Mouse (Mus musculus) stomach, embryonic 14.5 days (tissue): Measurements from ENCODE around the gene Slc22a23. TPM values are rescaled to one million over a fixed set of nuclear protein-coding genes. Genes with fewer than 3 reads are reported as not detected.

Experiments used
- ATAC-seq: fragments of 200-750 bp; cut with Nextera tagmentation; 2 replicates; pipeline ENCODE4 v1.8.0; 2017; ENCODE audit warnings: low read depth, moderate TSS enrichment; ENCODE audit not compliant: insufficient number of reproducible peaks, insufficient read depth, low FRiP score
- H3K27ac ChIP-seq: fragments of 300-500 bp; sonication (generic); 2 replicates; pipeline ENCODE4 v1.5.1; 2014; ENCODE audit warnings: mild to moderate bottlenecking, low read length, moderate library complexity, mixed read lengths
- H3K27me3 ChIP-seq: fragments of 300-500 bp; sonication (generic); 2 replicates; pipeline ENCODE4 v1.6.1; 2014; ENCODE audit warnings: low read length, control low read depth, mixed read lengths; ENCODE audit not compliant: control insufficient read depth, insufficient read depth
- H3K36me3 ChIP-seq: fragments of 300-500 bp; sonication (generic); 2 replicates; pipeline ENCODE4 v1.6.1; 2014; ENCODE audit warnings: mild to moderate bottlenecking, control low read depth, low read length, moderate library complexity, mixed read lengths; ENCODE audit not compliant: control insufficient read depth, insufficient read depth
- H3K4me1 ChIP-seq: fragments of 300-500 bp; sonication (generic); 2 replicates; pipeline ENCODE4 v1.6.1; 2014; ENCODE audit warnings: low read length, control low read depth, mixed read lengths; ENCODE audit not compliant: control insufficient read depth, insufficient read depth
- H3K4me2 ChIP-seq: fragments of 300-500 bp; sonication (generic); replicated peaks from 2 replicates; pipeline ENCODE4 v1.6.1; 2014; ENCODE audit warnings: low read depth, low read length, control low read depth
- H3K4me3 ChIP-seq: fragments of 300-500 bp; sonication (generic); 2 replicates; pipeline ENCODE4 v1.5.1; 2014; ENCODE audit warnings: low read depth, low read length, control low read depth
- H3K9ac ChIP-seq: fragments of 300-500 bp; sonication (generic); replicated peaks from 2 replicates; pipeline ENCODE4 v1.6.1; 2014; ENCODE audit warnings: low read depth, mild to moderate bottlenecking, control low read depth, low read length, moderate library complexity, mixed read lengths
- H3K9me3 ChIP-seq: fragments of 300-500 bp; sonication (generic); 2 replicates; pipeline ENCODE4 v1.6.1; 2016; ENCODE audit warnings: low read depth, low read length, control low read depth; ENCODE audit not compliant: control insufficient read depth
- WGBS: fragments of 180-500 bp; shearing (Covaris S2); extraction: QIAGEN DNeasy Blood & Tissue Kit; methylation state at CpG from one replicate; pipeline ENCODE4 v1.1.7; 2014; 5-methylcytosine and 5-hydroxymethylcytosine counted together
- polyA plus RNA-seq: library from polyadenylated mRNA; unstranded; fragments of >200 nt; fragmentation: Nextera tagmentation; extraction: Ambion mirVana; gene quantifications from 2 replicates; pipeline ENCODE4 v1.2.1, GENCODE M21; 2014

Slc22a23 gene
- polyA plus RNA-seq, 1 experiment from 2014 or later = 4.9 TPM

DNA sequence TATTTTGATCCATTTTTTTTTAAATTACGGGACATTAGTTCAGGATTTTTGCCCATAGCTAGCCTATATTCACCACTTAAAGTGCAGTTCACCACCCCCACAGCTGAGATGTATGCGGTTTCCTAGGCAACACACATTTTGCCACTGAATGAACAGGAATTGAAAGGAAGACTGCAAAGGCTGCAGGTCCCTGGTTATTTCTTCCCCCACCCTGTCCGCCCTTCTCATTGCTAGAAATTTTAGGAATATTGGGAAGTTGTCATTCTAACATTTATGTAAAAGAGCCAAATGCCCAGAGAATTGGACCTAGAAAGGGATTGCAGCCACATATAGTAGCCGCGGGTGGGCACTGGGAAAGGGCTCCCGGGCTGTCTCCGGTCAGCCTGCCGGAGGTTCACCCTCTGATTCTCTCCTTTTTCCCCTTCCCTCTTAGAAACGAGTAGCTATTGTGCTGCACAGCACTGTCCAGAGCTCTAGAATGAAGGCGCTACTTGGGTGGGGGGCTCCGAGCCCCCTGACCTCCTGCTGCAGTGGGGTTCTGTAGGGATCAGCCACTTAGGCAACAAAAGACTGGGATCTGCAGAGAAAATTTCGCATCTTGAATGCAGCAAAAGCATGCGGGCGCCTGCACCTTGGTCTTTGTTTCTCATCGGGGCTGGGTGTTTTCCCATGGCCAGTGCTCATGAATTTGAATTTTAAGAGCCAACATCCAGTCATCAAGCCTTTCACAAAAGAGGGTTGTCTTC, 211.5 kb downstream of the Slc22a23 start:
- H3K27me3 ChIP-seq = no peaks in the 10 kb centered on the region
- no peak overlapping the region; the same call in 1 of the 2 replicates for H3K4me3 ChIP-seq
- H3K9ac ChIP-seq = no peak overlapping the region
- WGBS = 21% methylated on average over 15 of the region's 15 CpGs
- H3K36me3 ChIP-seq = no peaks in the 10 kb centered on the region
- no peak for ATAC-seq
- H3K4me2 ChIP-seq = peak overlapping the region; percentile 18
- no peaks in the 10 kb centered on the region for H3K9me3 ChIP-seq
- peaks cover 8% of the 10 kb centered on the region for H3K4me1 ChIP-seq
- no peak overlapping the region for H3K27ac ChIP-seq

DNA sequence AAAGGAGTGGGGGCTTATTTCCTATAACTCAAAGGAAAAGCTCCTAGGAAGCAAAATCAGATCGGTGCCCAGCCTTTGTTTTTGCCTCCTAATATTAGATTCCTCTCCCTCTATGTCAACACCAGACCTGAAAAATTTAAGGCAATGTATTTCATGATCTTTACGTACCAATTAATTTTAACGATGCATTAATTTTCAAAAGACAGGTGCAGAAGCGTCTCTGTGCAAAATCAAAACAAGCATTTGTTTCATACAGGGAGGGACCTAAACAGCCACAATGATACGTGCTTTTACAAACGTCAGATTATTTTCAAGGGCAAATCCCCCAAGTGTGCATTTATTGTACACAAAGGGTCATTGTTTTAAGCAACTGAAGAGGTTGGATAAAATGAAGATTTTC, 212.1 kb downstream of the Slc22a23 start:
- Histone ChIP-seq H3K27me3 (no peaks in the 10 kb centered on the region), H3K4me2 (peak overlapping the region; percentile 76), H3K36me3 (no peaks in the 10 kb centered on the region), H3K9ac (no peak overlapping the region), H3K9me3 (no peaks in the 10 kb centered on the region), H3K4me3 (no peak overlapping the region), H3K4me1 (peaks cover 8% of the 10 kb centered on the region), H3K27ac (no peak overlapping the region)
- WGBS = 35% methylated on average over 6 of the region's 6 CpGs
- ATAC-seq = no peak

DNA sequence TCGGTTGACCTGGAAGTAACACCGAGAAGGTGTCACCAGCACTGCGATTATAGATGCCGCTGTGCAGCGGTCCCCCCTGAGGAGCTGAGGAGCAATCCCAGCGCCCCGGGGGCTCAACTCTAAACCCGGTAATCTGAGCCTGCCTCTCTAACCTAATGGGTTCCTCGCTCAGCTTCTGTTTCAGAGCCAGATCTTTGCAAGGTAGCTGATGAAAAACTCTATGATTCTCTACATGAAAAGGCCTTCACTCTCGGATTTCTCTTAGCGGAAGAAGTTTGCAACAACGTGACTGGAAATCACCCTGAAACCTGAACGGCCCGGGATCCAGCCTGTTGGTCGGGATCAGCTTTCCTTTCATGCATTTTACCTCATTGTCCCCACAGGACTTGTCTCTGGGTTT, 212.7 kb downstream of the Slc22a23 start:
- Histone ChIP-seq H3K4me1 (peaks cover 8% of the 10 kb centered on the region), H3K27me3 (no peaks in the 10 kb centered on the region), H3K9ac (no peak overlapping the region), H3K27ac (no peak overlapping the region), H3K4me3 (0 out of 2 replicates have a peak overlapping the region, but pooled peaks have one; percentile 2), H3K36me3 (no peaks in the 10 kb centered on the region), H3K4me2 (peak overlapping the region; percentile 76), H3K9me3 (no peaks in the 10 kb centered on the region)
- no peak for ATAC-seq
- 7% methylated on average over 15 of the region's 15 CpGs for WGBS

DNA sequence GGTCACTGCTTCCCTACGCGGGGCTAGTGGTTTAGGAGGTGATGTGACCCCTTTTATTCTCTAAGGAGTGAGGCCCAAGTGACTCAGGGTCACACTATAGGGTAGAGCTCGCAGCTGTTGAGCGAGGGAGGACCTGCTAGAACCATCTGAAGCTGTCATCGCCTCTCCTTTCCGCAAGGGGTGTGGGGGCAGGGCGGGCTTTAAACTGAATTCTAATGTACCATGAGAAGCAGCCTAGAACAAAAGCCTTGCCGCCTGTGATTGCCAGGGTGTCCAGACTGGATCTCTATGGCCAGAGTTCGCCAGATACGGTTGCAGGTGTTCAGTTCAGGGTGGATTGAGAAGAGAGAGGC, 213.3 kb downstream of the Slc22a23 start:
- ATAC-seq = no peak

DNA sequence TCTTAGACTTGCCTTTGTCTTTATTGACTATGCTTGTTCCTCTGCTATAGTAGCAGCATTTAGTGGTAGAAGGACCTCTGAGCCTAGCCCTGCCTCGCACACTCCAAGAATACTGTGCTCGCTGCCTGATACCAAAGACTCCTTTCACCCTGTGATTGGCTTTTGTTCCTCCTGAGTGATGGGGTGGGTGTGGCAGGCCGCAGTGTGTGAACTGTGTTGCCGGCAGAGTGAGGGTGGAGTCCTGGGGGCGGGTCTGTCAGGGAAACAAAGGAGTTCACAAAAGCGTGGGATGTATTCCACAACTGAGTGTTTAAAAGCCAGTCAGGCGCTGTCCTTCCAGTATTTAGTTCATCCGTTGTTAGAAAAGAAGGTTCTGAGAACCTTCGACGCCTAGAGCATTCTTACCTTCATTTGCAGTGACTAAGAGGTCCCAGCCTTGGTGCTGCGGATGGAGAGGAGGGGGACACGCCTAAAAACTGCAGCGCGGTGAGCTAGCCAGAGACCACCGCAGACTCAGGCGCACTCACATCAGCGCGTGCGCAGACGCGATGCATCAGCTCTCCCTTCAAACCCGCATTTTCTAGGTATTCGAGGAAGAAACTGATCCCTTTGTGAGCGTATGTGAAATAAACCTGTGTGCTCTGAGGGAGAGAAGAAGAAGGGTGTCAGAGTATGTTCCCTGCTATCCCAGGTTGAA, 213.8 kb downstream of the Slc22a23 start:
- peaks cover 11% of the 10 kb centered on the region for H3K4me1 ChIP-seq
- H3K9me3 ChIP-seq = no peaks in the 10 kb centered on the region
- H3K4me2 ChIP-seq = peak overlapping the region; percentile 76
- peak; percentile 26 for ATAC-seq
- under 1% methylated on average over 24 of the region's 24 CpGs for WGBS
- H3K27me3 ChIP-seq = no peaks in the 10 kb centered on the region
- peak overlapping the region; percentile 49; the same call in 1 of the 2 replicates for H3K9ac ChIP-seq
- H3K27ac ChIP-seq = peak overlapping the region; percentile 74
- H3K36me3 ChIP-seq = no peaks in the 10 kb centered on the region
- H3K4me3 ChIP-seq = peak overlapping the region; percentile 70

More for the DNA sequence above, 213.3 kb downstream of the Slc22a23 start:
- WGBS = 5% methylated on average over 10 of the region's 10 CpGs
- Histone ChIP-seq H3K9ac (no peak overlapping the region), H3K36me3 (no peaks in the 10 kb centered on the region), H3K4me2 (peak overlapping the region; percentile 76), H3K4me1 (peaks cover 8% of the 10 kb centered on the region), H3K9me3 (no peaks in the 10 kb centered on the region), H3K27me3 (no peaks in the 10 kb centered on the region), H3K27ac (peak overlapping the region; percentile 74; the same call in 1 of the 2 replicates), H3K4me3 (peak overlapping the region; percentile 70)

DNA sequence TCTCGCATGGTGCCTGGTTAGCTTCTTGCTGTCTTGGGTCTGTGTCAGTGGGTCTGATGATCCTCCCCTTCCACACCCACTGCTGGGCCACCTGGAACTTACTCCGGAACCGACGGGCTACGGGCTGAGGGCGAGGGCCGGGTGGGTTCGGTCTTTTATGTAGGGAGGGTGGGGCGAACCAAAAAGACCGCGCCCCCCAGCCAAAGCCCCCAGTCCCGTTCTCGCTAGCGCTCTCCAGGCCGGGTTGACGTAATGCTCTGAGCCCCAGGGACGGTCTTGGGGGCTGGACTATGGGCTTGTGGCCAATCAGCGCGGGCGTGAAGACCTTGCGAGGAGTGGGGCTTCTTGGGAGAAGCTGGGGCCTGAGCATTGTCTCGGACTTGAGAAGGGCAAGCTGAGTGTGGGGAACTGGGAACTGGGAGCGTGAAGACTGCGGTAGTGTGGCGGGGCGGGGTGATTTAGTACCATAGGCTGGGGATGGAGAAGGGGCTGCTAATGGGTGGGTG, 214.7 kb downstream of the Slc22a23 start, which contains the start of gene Tubb2b:
Gene Tubb2b, minus strand, starts transcription at position 241 of the 506 bp plus-strand sequence.
- Histone ChIP-seq H3K4me1 (peaks cover 11% of the 10 kb centered on the region), H3K4me2 (peak within 1 kb of the TSS; percentile 76), H3K27ac (peak within 1 kb of the TSS; percentile 77), H3K9ac (peak within 1 kb of the TSS; percentile 49), H3K9me3 (no peaks in the 10 kb centered on the region), H3K27me3 (no peaks in the 10 kb centered on the region), H3K4me3 (peak within 1 kb of the TSS; percentile 70), H3K36me3 (no peaks in the 10 kb centered on the region)
- ATAC-seq = peak; percentile 91
- under 1% methylated on average over 26 of the region's 26 CpGs for WGBS

DNA sequence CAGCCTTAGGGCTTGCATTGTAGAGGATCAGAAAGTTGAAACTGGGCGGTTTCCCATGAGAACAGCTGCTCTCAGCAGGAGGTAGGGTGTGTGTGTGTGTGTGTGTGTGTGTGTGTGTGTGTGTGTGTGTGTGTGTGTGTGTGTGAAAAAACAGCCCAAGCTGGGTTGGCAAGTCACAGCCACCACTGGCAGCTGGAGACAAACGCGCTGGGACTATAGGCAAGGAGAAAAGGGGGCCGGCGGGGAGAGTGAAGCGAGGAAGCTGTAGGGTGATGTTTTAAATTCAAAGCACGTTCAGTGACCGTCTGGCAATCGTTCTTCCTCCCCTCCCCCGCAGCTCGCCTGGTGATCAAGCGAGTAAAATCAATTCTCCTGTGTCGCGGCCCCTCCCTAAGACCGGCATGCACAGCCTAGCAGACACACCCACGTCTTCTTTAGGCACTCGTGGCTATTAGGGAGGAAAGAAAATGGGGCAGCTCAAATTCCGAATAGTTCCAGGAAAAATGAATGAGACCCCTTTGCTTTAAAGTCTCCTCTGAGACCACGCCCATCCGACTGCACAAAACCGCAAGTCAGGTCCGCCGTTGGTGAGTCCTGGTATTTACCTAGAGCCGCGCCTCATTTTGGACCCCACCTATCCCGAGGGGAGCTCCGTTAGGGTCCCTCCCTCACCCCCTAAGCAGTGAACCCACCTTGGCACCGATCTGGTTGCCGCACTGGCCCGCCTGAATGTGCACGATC, 215.3 kb downstream of the Slc22a23 start:
- H3K27me3 ChIP-seq = no peaks in the 10 kb centered on the region
- H3K9ac ChIP-seq = peak overlapping the region; percentile 49
- H3K4me3 ChIP-seq = peak overlapping the region; percentile 70
- no peaks in the 10 kb centered on the region for H3K9me3 ChIP-seq
- H3K4me1 ChIP-seq = peaks cover 11% of the 10 kb centered on the region
- peak; percentile 69 for ATAC-seq
- WGBS = under 1% methylated on average over 31 of the region's 31 CpGs
- peak overlapping the region; percentile 77 for H3K27ac ChIP-seq
- no peaks in the 10 kb centered on the region; the same call in 1 of the 2 replicates for H3K36me3 ChIP-seq
- H3K4me2 ChIP-seq = peak overlapping the region; percentile 76
